Mouse (Mus musculus) MEL (cell line): Measurements from ENCODE around the gene Me3. TPM values are rescaled to one million over a fixed set of nuclear protein-coding genes. Genes with fewer than 3 reads are reported as not detected.

Experiments
- DNase-seq: peaks from one replicate; pipeline ENCODE4 v3.0.0; 2011; ENCODE audit warnings: low read depth, low spot score
- H3K27ac ChIP-seq: 2 replicates; pipeline ENCODE4 v1.5.1; 2012; ENCODE audit warnings: low read depth, mild to moderate bottlenecking, control low read depth, low read length, moderate library complexity; ENCODE audit not compliant: control insufficient read depth
- H3K27me3 ChIP-seq, 2 experiments: fragments of 150-350 bp in 1 of 2; sonication (generic) in 1 of 2; 2 replicates each; pipeline ENCODE4 v1.6.1; 2012; ENCODE audit warnings: low read length in 2 of 2, mild to moderate bottlenecking in 2 of 2, improper control_type of control experiment in 1 of 2, moderate library complexity in 1 of 2; ENCODE audit not compliant: insufficient read depth in 2 of 2, control insufficient read depth in 1 of 2
- H3K36me3 ChIP-seq, 2 experiments: 2 replicates each; pipeline ENCODE4 v1.6.1; 2012 to 2014; ENCODE audit warnings: low read length in 2 of 2, improper control_type of control experiment in 1 of 2, inconsistent platforms in 1 of 2, mild to moderate bottlenecking in 1 of 2; ENCODE audit not compliant: insufficient read depth in 2 of 2, control insufficient read depth in 1 of 2
- H3K4me1 ChIP-seq, 2 experiments: fragments of 150-350 bp in 1 of 2; sonication (generic) in 1 of 2; 2 replicates each; pipeline ENCODE4 v1.6.1; 2012; ENCODE audit warnings: low read length in 2 of 2, improper control_type of control experiment in 1 of 2, mild to moderate bottlenecking in 1 of 2; ENCODE audit not compliant: insufficient read depth in 2 of 2, control insufficient read depth in 1 of 2
- H3K4me3 ChIP-seq, 2 experiments: fragments of 150-350 bp in 1 of 2; sonication (generic) in 1 of 2; 2 replicates each; pipeline ENCODE4 v1.5.1; 2012; ENCODE audit warnings: low read depth in 2 of 2, low read length in 2 of 2, mild to moderate bottlenecking in 2 of 2, moderate library complexity in 2 of 2, control low read depth in 1 of 2, improper control_type of control experiment in 1 of 2; ENCODE audit not compliant: control insufficient read depth in 1 of 2, insufficient read depth in 1 of 2
- H3K79me2 ChIP-seq: 2 replicates; pipeline ENCODE4 v1.6.1; 2012; ENCODE audit warnings: mild to moderate bottlenecking, low read length, moderate library complexity; ENCODE audit not compliant: control insufficient read depth, poor library complexity, insufficient read depth
- H3K9ac ChIP-seq: 2 replicates; pipeline ENCODE4 v1.6.1; 2012; ENCODE audit warnings: low read depth, mild to moderate bottlenecking, control low read depth, low read length, moderate library complexity; ENCODE audit not compliant: control insufficient read depth, poor library complexity, severe bottlenecking
- H3K9me3 ChIP-seq: fragments of 150-350 bp; sonication (generic); replicated peaks from 2 replicates; pipeline ENCODE4 v1.6.1; 2012; ENCODE audit warnings: mild to moderate bottlenecking, low read length, improper control_type of control experiment, moderate library complexity; ENCODE audit not compliant: insufficient read depth
- CHD1 ChIP-seq: IDR thresholded peaks from 2 replicates; pipeline ENCODE4 v1.6.1; 2012; ENCODE audit warnings: low read depth, mild to moderate bottlenecking, inconsistent platforms, low read length, improper control_type of control experiment
- CHD2 ChIP-seq: IDR thresholded peaks from 2 replicates; pipeline ENCODE4 v1.6.1; 2011; ENCODE audit warnings: low read length, improper control_type of control experiment
- E2F4 ChIP-seq: IDR thresholded peaks from 2 replicates; pipeline ENCODE4 v1.6.1; 2011; ENCODE audit warnings: low read depth, low read length, improper control_type of control experiment, borderline replicate concordance
- EP300 ChIP-seq, 2 experiments: IDR thresholded peaks; 2 replicates each; pipeline ENCODE4 v1.6.1; 2011; ENCODE audit warnings: improper control_type of control experiment in 2 of 2, low read length in 2 of 2, low read depth in 1 of 2, mild to moderate bottlenecking in 1 of 2
- ETS1 ChIP-seq: IDR thresholded peaks from 2 replicates; pipeline ENCODE4 v1.6.1; 2012; ENCODE audit warnings: low read depth, mild to moderate bottlenecking, inconsistent platforms, low read length, improper control_type of control experiment, moderate library complexity
- JUND ChIP-seq: IDR thresholded peaks from 2 replicates; pipeline ENCODE4 v1.6.1; 2011; ENCODE audit warnings: low read depth, mild to moderate bottlenecking, improper control_type of control experiment, low read length
- KAT2A ChIP-seq: conservative IDR thresholded peaks from 2 replicates; pipeline ENCODE4 v1.6.1; 2012; ENCODE audit warnings: low read depth, low read length, improper control_type of control experiment, inconsistent platforms
- MAX ChIP-seq: IDR thresholded peaks from 2 replicates; pipeline ENCODE4 v1.6.1; 2011; ENCODE audit warnings: low read length, improper control_type of control experiment
- MXI1 ChIP-seq: IDR thresholded peaks from 2 replicates; pipeline ENCODE4 v1.6.1; 2011; ENCODE audit warnings: mild to moderate bottlenecking, low read depth, low read length, improper control_type of control experiment
- MYC ChIP-seq: IDR thresholded peaks from 2 replicates; pipeline ENCODE4 v1.6.1; 2011; ENCODE audit warnings: low read depth, mild to moderate bottlenecking, low read length, improper control_type of control experiment, moderate library complexity
- NELFE ChIP-seq: IDR thresholded peaks from 2 replicates; pipeline ENCODE4 v1.6.1; 2011; ENCODE audit warnings: low read depth, low read length, improper control_type of control experiment
- NRF1 ChIP-seq: IDR thresholded peaks from 2 replicates; pipeline ENCODE4 v1.6.1; 2014; ENCODE audit warnings: low read depth, mild to moderate bottlenecking, inconsistent platforms, low read length, improper control_type of control experiment, moderate library complexity; ENCODE audit not compliant: poor library complexity, insufficient read depth, severe bottlenecking
- POLR2A ChIP-seq, 2 experiments: IDR thresholded peaks; 2 replicates each; pipeline ENCODE4 v1.6.1; 2011 to 2012; ENCODE audit warnings: low read length in 2 of 2, mild to moderate bottlenecking in 2 of 2, control low read depth in 1 of 2, improper control_type of control experiment in 1 of 2, low read depth in 1 of 2, moderate library complexity in 1 of 2; ENCODE audit not compliant: control insufficient read depth in 1 of 2, insufficient read depth in 1 of 2, poor library complexity in 1 of 2
- POLR2AphosphoS5 ChIP-seq: IDR thresholded peaks from 2 replicates; pipeline ENCODE4 v1.6.1; 2012; ENCODE audit warnings: low read depth, borderline replicate concordance, mild to moderate bottlenecking, inconsistent platforms, low read length, moderate library complexity, mixed read lengths
- RAD21 ChIP-seq: IDR thresholded peaks from 2 replicates; pipeline ENCODE4 v1.6.1; 2011; ENCODE audit warnings: mild to moderate bottlenecking, low read depth, low read length, improper control_type of control experiment
- TCF12 ChIP-seq: IDR thresholded peaks from 2 replicates; pipeline ENCODE4 v1.6.1; 2014; ENCODE audit warnings: low read depth, mild to moderate bottlenecking, inconsistent platforms, low read length, improper control_type of control experiment, moderate library complexity
- UBTF ChIP-seq: IDR thresholded peaks from 2 replicates; pipeline ENCODE4 v1.6.1; 2012; ENCODE audit warnings: low read depth, mild to moderate bottlenecking, inconsistent platforms, low read length, improper control_type of control experiment, moderate library complexity, borderline replicate concordance; ENCODE audit not compliant: insufficient read depth
- polyA plus RNA-seq, 2 experiments: library from polyadenylated mRNA; stranded (reverse) in 1 of 2; unstranded in 1 of 2; fragments of >175 nt in 1 of 2; fragments of >200 nt in 1 of 2; gene quantifications; 2 replicates each; pipeline versions ENCODE4 v1.2.1 to v1.2.4; 2012; ENCODE audit warnings: low replicate concordance in 2 of 2, low read depth in 1 of 2; ENCODE audit not compliant: insufficient read length in 2 of 2, insufficient read depth in 1 of 2, missing spikeins in 1 of 2
- total RNA-seq: library from RNA; depleted of rRNA; stranded (reverse); fragments of 300-350 nt; gene quantifications from 2 replicates; pipeline ENCODE4 v1.2.3, GENCODE M21; 2012

Gene Me3
- total and polyA plus RNA-seq, 3 experiments = 0.35 TPM; not detected in 2

- H3K27me3 ChIP-seq = no peaks in the 10 kb centered on the region; a peak in 1 of 4 replicates
- no peaks in the 10 kb centered on the region for H3K79me2 ChIP-seq
- TF ChIP-seq NRF1 = no peak
- TF ChIP-seq RAD21 = no peak
- TF ChIP-seq KAT2A = no peak
- TF ChIP-seq MYC = no peak
- TF ChIP-seq MAX = no peak
- TF ChIP-seq, all 39 proteins: peak for 0
- Histone ChIP-seq H3K4me1 (no peaks in the 10 kb centered on the region), H3K9ac (no peak overlapping the region), H3K4me3 (no peak overlapping the region), H3K27ac (no peak overlapping the region), H3K9me3 (no peaks in the 10 kb centered on the region), H3K36me3 (no peaks in the 10 kb centered on the region)
- no peak for DNase-seq
These were observed 213.5 kb downstream of the Me3 start for GRCm38 (mm10) chr7:89845669-89846068.

GRCm38 (mm10) chr7:89850510-89850909 is 218.3 kb downstream of the Me3 start:
- no peaks in the 10 kb centered on the region for H3K36me3 ChIP-seq
- DNase-seq = no peak
- H3K4me1 ChIP-seq = no peaks in the 10 kb centered on the region
- TF ChIP-seq ETS1 (no peak), NRF1 (no peak), POLR2A (IDR thresholded peaks at IDR 0.05; ENCODE audit: control insufficient read depth in 1 of 2, insufficient read depth in 1 of 2, low read depth in 1 of 2, low read length in 2 of 2, poor library complexity in 1 of 2) (no peak), CHD1 (no peak), E2F4 (no peak), CHD2 (no peak), KAT2A (no peak)
- TF ChIP-seq, all 39 proteins: peak for 0
- H3K79me2 ChIP-seq = no peaks in the 10 kb centered on the region
- H3K4me3 ChIP-seq = no peak overlapping the region
- no peak overlapping the region for H3K27ac ChIP-seq
- no peaks in the 10 kb centered on the region for H3K9me3 ChIP-seq
- H3K9ac ChIP-seq = no peak overlapping the region
- peaks cover 2 to 3% of the 10 kb centered on the region in 2 experiments for H3K27me3 ChIP-seq

GRCm38 (mm10) chr7:89852158-89853095 is 220.2 kb downstream of the Me3 start:
- TF ChIP-seq UBTF = no peak
- no peak for TF ChIP-seq EP300 (IDR thresholded peaks at IDR 0.05; ENCODE audit: low read depth in 1 of 2, low read length in 2 of 2)
- TF ChIP-seq JUND = no peak
- TF ChIP-seq MXI1 = no peak
- no peak for TF ChIP-seq TCF12
- no peak for TF ChIP-seq POLR2AphosphoS5
- no peak for TF ChIP-seq NELFE
- H3K9ac ChIP-seq = no peak overlapping the region
- H3K4me1 ChIP-seq = no peaks in the 10 kb centered on the region
- no peak overlapping the region for H3K4me3 ChIP-seq
- H3K27ac ChIP-seq = no peak overlapping the region
- H3K9me3 ChIP-seq = no peaks in the 10 kb centered on the region
- H3K27me3 ChIP-seq = peaks cover 3 to 6% of the 10 kb centered on the region in 2 experiments
- no peaks in the 10 kb centered on the region for H3K79me2 ChIP-seq
- no peaks in the 10 kb centered on the region for H3K36me3 ChIP-seq
- DNase-seq = no peak
